Mouse (Mus musculus) lung, adult 18-20 months (tissue): ENCODE results near the gene Capn11.

Experiments used
- DNase-seq, 2 experiments: peaks; one replicate each; pipeline ENCODE4 v3.0.0; 2022; ENCODE audit warnings: mixed read lengths in 2 of 2

Capn11 gene

GRCm38 (mm10) chr17:45596631-45597396 lies 62.3 kb downstream of the Capn11 start:
- peak; percentile 81 to 87 for DNase-seq

- no peak for DNase-seq
Observed at GRCm38 (mm10) chr17:45595736-45596390, 63.3 kb downstream of the Capn11 start.

GRCm38 (mm10) chr17:45594881-45595735 lies 64.0 kb downstream of the Capn11 start:
- DNase-seq: peak; percentile 78 to 83

- no peak for DNase-seq
Observed at GRCm38 (mm10) chr17:45594195-45594594, 64.9 kb downstream of the Capn11 start.

- no peak for DNase-seq
Observed at GRCm38 (mm10) chr17:45593479-45593878, 65.6 kb downstream of the Capn11 start.

GRCm38 (mm10) chr17:45592606-45593431 lies 66.3 kb downstream of the Capn11 start:
- peak in 1 of 2 experiments; percentile 49 for DNase-seq

GRCm38 (mm10) chr17:45591701-45592605 lies 67.2 kb downstream of the Capn11 start:
- no peak for DNase-seq

GRCm38 (mm10) chr17:45590410-45590809 lies 68.7 kb downstream of the Capn11 start:
- DNase-seq: no peak

GRCm38 (mm10) chr17:45589844-45590243 lies 69.3 kb downstream of the Capn11 start:
- DNase-seq: no peak

- no peak for DNase-seq
Observed at GRCm38 (mm10) chr17:45589236-45589635, 69.9 kb downstream of the Capn11 start.

GRCm38 (mm10) chr17:45588370-45588769 lies 70.8 kb downstream of the Capn11 start:
- no peak for DNase-seq

GRCm38 (mm10) chr17:45586449-45586837 lies 72.7 kb downstream of the Capn11 start:
- no peak for DNase-seq

- no peak for DNase-seq
Observed at GRCm38 (mm10) chr17:45585725-45586448, 73.2 kb downstream of the Capn11 start.

- peak; percentile 74 to 75 for DNase-seq
Observed at GRCm38 (mm10) chr17:45584939-45585678, 74.0 kb downstream of the Capn11 start.

GRCm38 (mm10) chr17:45584096-45584896 lies 74.8 kb downstream of the Capn11 start:
- peak; percentile 87 to 91 for DNase-seq

- DNase-seq: no peak
Observed at GRCm38 (mm10) chr17:45582715-45583355, 76.3 kb downstream of the Capn11 start.

- no peak for DNase-seq
Observed at GRCm38 (mm10) chr17:45582188-45582587, 76.9 kb downstream of the Capn11 start.

GRCm38 (mm10) chr17:45581567-45581983 lies 77.5 kb downstream of the Capn11 start:
- DNase-seq: peak; percentile 63 to 76
